Mouse (Mus musculus): Measurements from ENCODE around the gene Zp3. TPM values are rescaled to one million over a fixed set of nuclear protein-coding genes. Genes with fewer than 3 reads are reported as not detected.
A peak's percentile ranks its signal among the peaks of the same experiment; 100 is the strongest.

The Zp3 gene
- polyA plus RNA-seq (2012; rRNA removed): 0.79 and 1.0 TPM in 2 replicates

- Histone ChIP-seq H3K4me1 (ENCODE audit: control insufficient read depth, insufficient read depth, low read length) (peaks cover 8% of the 10 kb centered on the region), H3K4me3 (ENCODE audit: control insufficient read depth, low read depth, low read length) (peak within 1 kb of the TSS; percentile 54), H3K27ac (ENCODE audit: control insufficient read depth, insufficient read depth, low read depth, low read length) (no peak within 1 kb of the TSS), H3K27me3 (ENCODE audit: control insufficient read depth, insufficient read depth, low read length) (no peaks in the 10 kb centered on the region), H3K36me3 (ENCODE audit: control insufficient read depth, insufficient read depth, low read length) (no peaks in the 10 kb centered on the region)
- TF ChIP-seq POLR2A (IDR thresholded peaks at IDR 0.05; ENCODE audit: control insufficient read depth, low read depth, low read length): no peak
- TF ChIP-seq CTCF (IDR thresholded peaks at IDR 0.05; ENCODE audit: control insufficient read depth, insufficient read depth, insufficient replicate concordance, low read depth, low read length): no peak
These were observed at the start of gene Zp3 for GRCm38 (mm10) chr5:135979904-135980303. TSS of gene Zp3 (plus strand) at chr5:135980099.

- Histone ChIP-seq H3K36me3 (ENCODE audit: control insufficient read depth, insufficient read depth, low read length) (no peaks in the 10 kb centered on the region), H3K4me3 (ENCODE audit: control insufficient read depth, low read depth, low read length) (no peak overlapping the region), H3K27me3 (ENCODE audit: control insufficient read depth, insufficient read depth, low read length) (no peaks in the 10 kb centered on the region), H3K4me1 (ENCODE audit: control insufficient read depth, insufficient read depth, low read length) (peaks cover 9% of the 10 kb centered on the region), H3K27ac (ENCODE audit: control insufficient read depth, insufficient read depth, low read depth, low read length) (no peak overlapping the region)
- TF ChIP-seq POLR2A (IDR thresholded peaks at IDR 0.05; ENCODE audit: control insufficient read depth, low read depth, low read length) (no peak), CTCF (IDR thresholded peaks at IDR 0.05; ENCODE audit: control insufficient read depth, insufficient read depth, insufficient replicate concordance, low read depth, low read length) (no peak)
These were observed 48.4 kb upstream of the Zp3 start for GRCm38 (mm10) chr5:135931526-135931925.

GRCm38 (mm10) chr5:135932359-135932758, 47.5 kb upstream of the Zp3 start:
- Histone ChIP-seq H3K4me1 (ENCODE audit: control insufficient read depth, insufficient read depth, low read length) (peaks cover 9% of the 10 kb centered on the region), H3K4me3 (ENCODE audit: control insufficient read depth, low read depth, low read length) (no peak overlapping the region), H3K36me3 (ENCODE audit: control insufficient read depth, insufficient read depth, low read length) (no peaks in the 10 kb centered on the region), H3K27ac (ENCODE audit: control insufficient read depth, insufficient read depth, low read depth, low read length) (no peak overlapping the region), H3K27me3 (ENCODE audit: control insufficient read depth, insufficient read depth, low read length) (no peaks in the 10 kb centered on the region)
- TF ChIP-seq CTCF (IDR thresholded peaks at IDR 0.05; ENCODE audit: control insufficient read depth, insufficient read depth, insufficient replicate concordance, low read depth, low read length) (no peak), POLR2A (IDR thresholded peaks at IDR 0.05; ENCODE audit: control insufficient read depth, low read depth, low read length) (no peak)

- no peak for TF ChIP-seq CTCF (IDR thresholded peaks at IDR 0.05; ENCODE audit: control insufficient read depth, insufficient read depth, insufficient replicate concordance, low read depth, low read length)
- Histone ChIP-seq H3K4me3 (ENCODE audit: control insufficient read depth, low read depth, low read length) (peak overlapping the region; percentile 94), H3K36me3 (ENCODE audit: control insufficient read depth, insufficient read depth, low read length) (no peaks in the 10 kb centered on the region), H3K27ac (ENCODE audit: control insufficient read depth, insufficient read depth, low read depth, low read length) (no peak overlapping the region), H3K27me3 (ENCODE audit: control insufficient read depth, insufficient read depth, low read length) (no peaks in the 10 kb centered on the region), H3K4me1 (ENCODE audit: control insufficient read depth, insufficient read depth, low read length) (peaks cover 9% of the 10 kb centered on the region)
These were observed 46.5 kb upstream of the Zp3 start for GRCm38 (mm10) chr5:135933222-135933899.

- peaks cover 9% of the 10 kb centered on the region for H3K4me1 ChIP-seq (ENCODE audit: control insufficient read depth, insufficient read depth, low read length)
- peak overlapping the region; percentile 94 for H3K4me3 ChIP-seq (ENCODE audit: control insufficient read depth, low read depth, low read length)
- H3K27ac ChIP-seq (ENCODE audit: control insufficient read depth, insufficient read depth, low read depth, low read length): peak overlapping the region; percentile 80
- no peaks in the 10 kb centered on the region for H3K27me3 ChIP-seq (ENCODE audit: control insufficient read depth, insufficient read depth, low read length)
- H3K36me3 ChIP-seq (ENCODE audit: control insufficient read depth, insufficient read depth, low read length): no peaks in the 10 kb centered on the region
- no peak for TF ChIP-seq CTCF (IDR thresholded peaks at IDR 0.05; ENCODE audit: control insufficient read depth, insufficient read depth, insufficient replicate concordance, low read depth, low read length)
- no peak for TF ChIP-seq POLR2A (IDR thresholded peaks at IDR 0.05; ENCODE audit: control insufficient read depth, low read depth, low read length)
These were observed 45.9 kb upstream of the Zp3 start for GRCm38 (mm10) chr5:135933900-135934441.

GRCm38 (mm10) chr5:135934481-135935175, 45.3 kb upstream of the Zp3 start, which contains the start of gene Ywhag:
TSS of gene Ywhag (minus strand) at chr5:135934616.
- TF ChIP-seq POLR2A (IDR thresholded peaks at IDR 0.05; ENCODE audit: control insufficient read depth, low read depth, low read length) (peak; percentile 99), CTCF (IDR thresholded peaks at IDR 0.05; ENCODE audit: control insufficient read depth, insufficient read depth, insufficient replicate concordance, low read depth, low read length) (peak; percentile 37; the same call in 1 of the 2 replicates)
- H3K27me3 ChIP-seq (ENCODE audit: control insufficient read depth, insufficient read depth, low read length): no peaks in the 10 kb centered on the region
- peaks cover 9% of the 10 kb centered on the region for H3K4me1 ChIP-seq (ENCODE audit: control insufficient read depth, insufficient read depth, low read length)
- H3K4me3 ChIP-seq (ENCODE audit: control insufficient read depth, low read depth, low read length): peak within 1 kb of the TSS; percentile 94
- H3K27ac ChIP-seq (ENCODE audit: control insufficient read depth, insufficient read depth, low read depth, low read length): peak within 1 kb of the TSS; percentile 91
- no peaks in the 10 kb centered on the region for H3K36me3 ChIP-seq (ENCODE audit: control insufficient read depth, insufficient read depth, low read length)

GRCm38 (mm10) chr5:135935176-135935523, 44.7 kb upstream of the Zp3 start:
- Histone ChIP-seq H3K4me1 (ENCODE audit: control insufficient read depth, insufficient read depth, low read length) (peaks cover 9% of the 10 kb centered on the region), H3K4me3 (ENCODE audit: control insufficient read depth, low read depth, low read length) (peak overlapping the region; percentile 94), H3K27ac (ENCODE audit: control insufficient read depth, insufficient read depth, low read depth, low read length) (peak overlapping the region; percentile 86), H3K36me3 (ENCODE audit: control insufficient read depth, insufficient read depth, low read length) (no peaks in the 10 kb centered on the region), H3K27me3 (ENCODE audit: control insufficient read depth, insufficient read depth, low read length) (no peaks in the 10 kb centered on the region)
- TF ChIP-seq CTCF (IDR thresholded peaks at IDR 0.05; ENCODE audit: control insufficient read depth, insufficient read depth, insufficient replicate concordance, low read depth, low read length): no peak
- no peak for TF ChIP-seq POLR2A (IDR thresholded peaks at IDR 0.05; ENCODE audit: control insufficient read depth, low read depth, low read length)

Measured in testis, adult 2 months (tissue).